Mouse (Mus musculus): ENCODE measurements around the gene Atic. TPM values are rescaled to one million over a fixed set of nuclear protein-coding genes. Genes with fewer than 3 reads are reported as not detected.

Atic gene
- total RNA-seq (2021) = 10 to 100 TPM; 41.9 to 42.8 TPM
- long read RNA-seq, transcript Atic-201 (16 exons, 2,845 nt) = major isoform, 7 of 9 reads
- long read RNA-seq, partial matches to known transcripts = 0 of 9 reads
- long read RNA-seq, other reads (novel, unspliced or antisense) = 2 of 9 reads

GRCm38 (mm10) chr1:71556688-71557612 lies at the start of gene Atic:
TSS of gene Atic (plus strand) at chr1:71557150.
- peak; percentile 80 to 88 for DNase-seq (ENCODE audit: low spot score in 2 of 2)

- peak in 1 of 2 experiments; percentile 16 for DNase-seq (ENCODE audit: low spot score in 2 of 2)
Observed at GRCm38 (mm10) chr1:71507251-71507650, 49.7 kb upstream of the Atic start.

- no peak for DNase-seq (ENCODE audit: low spot score in 2 of 2)
Observed at GRCm38 (mm10) chr1:71515041-71515440, 41.9 kb upstream of the Atic start.

DNA sequence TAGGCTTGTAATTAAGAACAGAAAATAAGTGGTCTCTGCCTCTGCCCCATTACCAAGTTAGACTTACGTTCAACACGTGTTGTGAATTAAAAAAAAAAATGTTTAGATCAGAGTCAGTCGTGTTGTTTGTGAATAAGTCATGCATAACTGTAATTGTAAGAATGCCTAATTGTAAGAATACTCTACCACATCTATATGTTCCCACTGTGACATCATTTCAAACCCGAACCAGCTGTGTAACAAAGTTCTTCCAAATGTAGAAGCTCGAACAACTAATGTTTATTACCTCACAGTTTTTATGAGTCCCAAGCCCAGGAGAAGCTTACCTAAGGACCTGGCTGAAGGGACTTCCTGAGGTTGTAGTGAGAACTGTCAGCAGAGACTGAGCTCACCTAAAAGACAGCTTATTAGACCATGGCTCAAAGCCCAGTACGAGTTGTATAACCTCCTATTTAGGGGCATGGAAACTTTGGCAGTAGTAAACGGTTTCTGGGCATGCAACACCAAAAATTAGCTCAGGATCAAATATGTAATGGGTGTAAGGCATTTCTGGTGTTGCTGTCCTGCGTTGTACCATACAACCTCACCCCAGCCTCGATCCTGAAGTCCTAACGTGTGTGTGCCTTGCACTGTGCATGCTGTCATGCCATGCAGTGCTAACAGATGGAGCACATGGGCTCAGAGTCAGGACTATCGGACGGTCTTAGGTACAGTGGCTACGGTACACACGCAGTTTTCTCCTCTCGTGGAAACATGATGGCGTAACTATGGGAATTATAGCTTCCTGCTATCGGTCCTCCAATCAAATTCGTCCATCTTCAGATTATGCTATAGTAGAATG lies 27.9 kb upstream of the Atic start:
- DNase-seq (ENCODE audit: low spot score in 2 of 2) = no peak

DNA sequence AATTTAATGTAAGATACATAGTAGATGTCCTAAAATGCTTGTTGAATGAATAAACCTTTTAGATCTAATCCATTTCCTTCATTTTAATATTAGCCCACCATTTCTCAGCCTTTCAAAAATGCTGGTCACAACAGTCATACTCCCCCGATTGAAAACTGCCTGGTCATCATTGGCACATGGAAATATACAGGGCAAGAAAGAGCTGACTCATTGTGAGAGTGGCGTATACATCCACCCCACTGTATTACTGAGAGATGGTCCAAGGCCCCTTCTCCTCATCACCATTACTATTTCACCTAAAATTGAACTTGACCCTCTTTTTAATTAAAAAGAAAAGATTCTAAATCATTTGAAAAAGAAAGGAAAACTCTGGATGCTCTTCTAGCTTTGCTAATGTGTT lies 26.2 kb upstream of the Atic start:
- no peak for DNase-seq (ENCODE audit: low spot score in 2 of 2)

DNA sequence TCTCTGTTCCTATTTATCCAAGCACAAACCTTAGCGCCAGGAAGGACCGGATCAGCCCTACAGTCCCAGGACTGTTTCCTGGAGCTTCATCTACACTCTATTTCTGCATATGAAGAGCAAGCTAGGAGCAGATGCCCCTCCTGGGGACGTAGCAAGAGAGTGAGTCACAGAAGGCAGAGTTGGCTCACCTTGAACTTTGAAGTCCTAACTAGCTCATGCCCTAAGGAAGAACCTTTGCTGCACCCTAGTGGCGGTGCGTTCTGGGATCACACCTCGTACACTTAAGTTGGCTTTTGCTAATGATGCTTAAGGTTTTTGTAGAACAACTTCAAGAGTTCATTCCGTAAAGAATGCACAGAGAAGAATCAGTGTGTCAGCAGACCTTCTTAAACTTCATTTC lies 25.3 kb upstream of the Atic start:
- peak in 1 of 2 experiments; percentile 21 for DNase-seq (ENCODE audit: low spot score in 2 of 2)

- DNase-seq (ENCODE audit: low spot score in 2 of 2) = peak in 1 of 2 experiments; percentile 6
Observed at GRCm38 (mm10) chr1:71539641-71540040, 17.3 kb upstream of the Atic start.

- peak; percentile 53 to 67 for DNase-seq (ENCODE audit: low spot score in 2 of 2)
Observed at GRCm38 (mm10) chr1:71540437-71540836, 16.5 kb upstream of the Atic start.

- DNase-seq (ENCODE audit: low spot score in 2 of 2) = no peak
Observed at GRCm38 (mm10) chr1:71550626-71551195, 6.2 kb upstream of the Atic start.

GRCm38 (mm10) chr1:71560626-71561025 lies 3.7 kb downstream of the Atic start:
- no peak for DNase-seq (ENCODE audit: low spot score in 2 of 2)

DNA sequence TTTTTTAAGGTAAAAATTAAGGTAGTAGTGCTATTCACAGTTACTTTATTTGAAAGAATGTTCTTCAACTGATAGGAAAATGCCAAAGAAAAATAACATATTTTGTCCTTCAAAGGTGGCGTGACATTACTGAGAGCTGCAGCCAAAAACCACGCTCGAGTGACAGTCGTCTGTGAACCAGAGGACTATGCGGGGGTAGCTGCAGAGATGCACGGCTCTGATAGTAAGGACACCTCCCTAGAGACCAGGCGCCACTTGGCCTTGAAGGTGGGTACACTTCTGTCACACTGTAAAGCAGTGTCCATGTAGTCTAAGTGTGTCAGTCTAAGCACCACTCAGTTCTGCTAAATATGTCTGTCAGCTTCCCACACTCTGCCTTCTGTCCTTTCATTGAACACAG lies 7.3 kb downstream of the Atic start:
- no peak for DNase-seq (ENCODE audit: low spot score in 2 of 2)

GRCm38 (mm10) chr1:71567884-71568605 lies 11.1 kb downstream of the Atic start:
- no peak for DNase-seq (ENCODE audit: low spot score in 2 of 2)

GRCm38 (mm10) chr1:71570116-71570515 lies 13.2 kb downstream of the Atic start:
- DNase-seq (ENCODE audit: low spot score in 2 of 2) = no peak

DNA sequence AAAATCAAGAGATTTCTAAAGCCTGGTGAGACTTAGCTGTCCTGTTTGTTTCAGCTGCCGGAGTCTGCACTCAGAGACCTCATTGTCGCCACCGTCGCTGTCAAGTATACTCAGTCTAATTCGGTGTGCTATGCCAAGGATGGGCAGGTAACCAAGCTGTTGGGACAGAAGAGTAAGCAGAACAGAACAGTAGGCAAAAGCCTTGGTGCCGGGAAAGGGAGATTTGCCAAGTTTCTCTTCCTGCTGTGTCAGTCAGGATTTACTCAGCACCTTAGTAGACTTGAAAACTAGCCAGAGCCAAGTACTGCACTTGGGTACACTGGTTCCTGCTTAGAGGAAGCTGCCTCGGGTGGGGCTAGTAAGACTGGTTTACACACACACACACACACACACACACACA lies 19.0 kb downstream of the Atic start:
- no peak for DNase-seq (ENCODE audit: low spot score in 2 of 2)

- no peak for DNase-seq (ENCODE audit: low spot score in 2 of 2)
Observed at GRCm38 (mm10) chr1:71576837-71577236, 19.9 kb downstream of the Atic start.

- no peak for DNase-seq (ENCODE audit: low spot score in 2 of 2)
Observed at GRCm38 (mm10) chr1:71579526-71579925, 22.6 kb downstream of the Atic start.

DNA sequence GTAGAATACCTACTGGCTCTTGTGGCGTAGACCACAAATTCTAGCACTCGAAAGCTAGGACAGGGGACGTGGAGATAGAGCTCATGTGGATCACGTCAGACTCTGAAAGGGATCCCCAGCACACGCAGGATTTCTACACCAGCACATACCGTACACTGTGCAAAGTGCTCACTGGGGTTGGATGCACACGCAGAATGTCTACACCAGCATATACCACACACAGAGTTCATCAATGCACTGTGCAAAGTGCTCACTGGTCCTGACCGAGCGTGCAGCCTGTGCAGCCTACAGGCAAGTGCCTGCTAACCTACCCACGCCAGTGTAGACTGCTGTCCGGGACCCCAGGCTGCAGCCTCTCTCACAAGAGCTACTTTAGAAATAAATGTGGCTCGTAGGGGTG lies 23.5 kb downstream of the Atic start:
- DNase-seq (ENCODE audit: low spot score in 2 of 2) = no peak

DNA sequence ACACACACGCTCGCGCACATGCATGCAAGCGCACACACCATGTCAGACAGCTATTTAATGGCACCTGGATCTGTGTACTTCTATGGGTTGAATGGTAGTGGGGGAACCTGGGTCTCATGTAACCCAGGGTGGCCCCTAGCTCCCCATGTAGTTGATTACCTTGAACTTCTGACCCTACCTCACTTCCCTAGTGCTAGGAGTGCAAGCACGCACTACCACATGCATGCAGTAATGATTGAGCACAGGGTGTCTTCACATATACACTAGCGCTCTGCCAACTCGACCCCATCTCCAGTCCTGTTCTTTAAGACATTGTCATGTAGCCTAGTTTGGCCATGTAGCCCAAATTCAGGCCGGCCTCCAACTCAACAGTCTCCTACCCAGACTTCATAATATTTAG lies 26.4 kb downstream of the Atic start:
- DNase-seq (ENCODE audit: low spot score in 2 of 2) = no peak

DNA sequence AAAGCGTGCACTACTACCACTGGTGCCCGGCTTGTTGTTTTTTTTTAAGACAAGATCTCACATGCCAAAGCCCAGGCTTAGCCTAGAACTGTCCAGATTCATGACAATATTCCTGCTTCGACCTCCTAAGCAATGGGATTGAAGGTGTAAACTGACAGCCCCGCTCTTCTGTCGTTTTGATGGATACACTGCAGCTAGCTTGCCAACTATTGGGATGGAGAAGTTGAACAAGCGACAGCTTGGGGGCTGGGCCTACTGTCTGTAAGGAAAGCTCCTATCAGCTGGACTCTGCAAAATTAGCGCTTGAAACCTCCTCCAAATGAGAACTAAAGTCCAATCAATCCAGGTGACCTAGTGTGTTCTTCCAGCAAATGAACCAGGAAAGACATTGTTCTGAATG lies 26.9 kb downstream of the Atic start:
- DNase-seq (ENCODE audit: low spot score in 2 of 2) = no peak

DNA sequence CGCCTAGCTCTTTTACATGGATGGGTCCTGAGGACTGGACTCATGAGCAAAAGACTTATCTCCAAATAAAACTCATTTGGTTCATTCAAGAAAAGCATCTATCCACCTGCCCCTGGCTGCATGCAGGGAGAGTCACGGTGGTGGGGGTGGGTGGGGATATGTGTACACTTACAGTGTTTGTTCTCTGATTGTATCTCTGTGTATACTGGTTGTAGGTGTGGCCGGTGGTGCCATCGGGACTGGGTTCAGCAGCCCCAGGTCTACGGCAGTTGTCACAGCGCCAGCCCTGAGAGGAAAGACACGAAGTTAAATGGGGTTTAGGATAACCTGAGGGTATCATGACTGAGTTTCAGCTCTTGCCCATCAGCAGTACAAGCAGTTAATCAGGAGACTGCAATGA lies 29.7 kb downstream of the Atic start:
- no peak for DNase-seq (ENCODE audit: low spot score in 2 of 2)

DNA sequence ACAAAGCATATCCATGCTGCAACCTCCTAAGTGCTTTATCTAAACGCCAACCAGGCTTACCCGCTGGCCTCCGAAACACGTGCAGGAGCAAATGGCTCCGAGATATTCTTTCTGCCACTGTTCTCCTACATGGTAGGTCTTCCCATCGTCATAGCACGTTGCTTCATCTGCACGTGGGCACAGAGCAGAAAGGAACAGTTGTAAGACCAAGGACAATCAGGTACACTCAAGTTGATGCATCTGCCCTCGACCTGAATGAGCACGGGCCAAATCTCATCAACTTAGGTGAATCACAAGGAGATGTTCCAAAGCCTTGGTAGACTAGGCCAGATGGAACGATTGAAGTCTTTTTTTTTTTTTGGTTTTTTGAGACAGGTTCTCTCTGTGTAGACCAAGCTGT lies 33.1 kb downstream of the Atic start:
- no peak for DNase-seq (ENCODE audit: low spot score in 2 of 2)

All from layer of hippocampus, postnatal 10 days (tissue).